Mouse (Mus musculus) cortical plate, adult 2 months (tissue): Measurements from ENCODE around the gene Cat.

Experiments
- CTCF ChIP-seq: fragments of 200-500 bp; IDR thresholded peaks from 2 replicates; pipeline ENCODE4 v1.5.1; 2011; ENCODE audit warnings: mild to moderate bottlenecking, control low read depth, low read length; ENCODE audit not compliant: insufficient read depth; ENCODE audit errors: extremely low read depth
- POLR2A ChIP-seq: fragments of 200-500 bp; IDR thresholded peaks from 2 replicates; pipeline ENCODE4 v1.6.1; 2011; ENCODE audit warnings: mild to moderate bottlenecking, low read length, control low read depth; ENCODE audit not compliant: insufficient read depth; ENCODE audit errors: extremely low read depth

DNA sequence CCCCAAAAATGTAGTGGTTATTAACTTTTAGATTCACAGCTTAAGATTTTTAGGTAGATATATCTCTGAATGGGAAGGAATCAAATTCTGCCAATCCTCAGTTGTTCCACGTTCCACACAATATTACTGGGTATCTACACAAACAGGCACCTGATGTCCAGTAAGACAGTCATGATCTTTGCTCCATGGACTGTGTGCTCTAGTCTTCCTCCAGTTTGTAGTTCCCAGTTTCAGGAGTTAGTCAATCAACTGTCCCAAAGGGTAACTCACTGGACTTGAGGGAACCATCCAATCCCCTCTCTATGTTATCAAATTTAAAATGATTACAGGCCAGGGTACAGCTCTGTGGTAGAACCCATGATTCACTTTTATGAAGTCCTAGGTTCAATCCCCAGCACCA lies 26.7 kb upstream of the Cat start:
- TF ChIP-seq POLR2A (no peak), CTCF (no peak)
